Mouse (Mus musculus): Measurements from ENCODE around the gene Krtap4-7.
"Not testable (repeated sequence)": the region's sequence is repeated elsewhere in the genome, so short reads cannot be mapped to it uniquely, and the experiment has no call there.

Krtap4-7 gene

GRCm38 (mm10) chr11:99597742-99598141 is 46.1 kb downstream of the Krtap4-7 start, which contains the start of gene Krtap9-3:
Krtap9-3 (minus strand) TSS chr11:99598105.
- DNase-seq (ENCODE audit: low read depth): not testable (repeated sequence)

Measured in 416B (cell line).